Mouse (Mus musculus): ENCODE data around the gene Hgfac. TPM values are rescaled to one million over a fixed set of nuclear protein-coding genes. Genes with fewer than 3 reads are reported as not detected.

Gene Hgfac
- polyA plus RNA-seq, 1 experiment: 0.13 TPM

GRCm38 (mm10) chr5:35024975-35025374, 16.3 kb upstream of the Hgfac start:
- no peaks in the 10 kb centered on the region for H3K27me3 ChIP-seq (ENCODE audit: control insufficient read depth, insufficient read depth, low read length)
- DNase-seq: peak; percentile 27 to 43
- 28% methylated on average over 2 of the region's 2 CpGs for WGBS
- no peak overlapping the region for H3K4me3 ChIP-seq (replicated peaks; ENCODE audit: insufficient read depth, low read depth, low read length)
- no peaks in the 10 kb centered on the region for H3K4me1 ChIP-seq (ENCODE audit: control insufficient read depth, insufficient read depth, low read length)
- no peak overlapping the region for H3K27ac ChIP-seq (ENCODE audit: insufficient read depth, low read length)
- TF ChIP-seq CTCF (IDR thresholded peaks at IDR 0.05; ENCODE audit: borderline replicate concordance, insufficient read depth, low read depth, low read length): peak; percentile 64
- no peak for TF ChIP-seq POLR2A (IDR thresholded peaks at IDR 0.05; ENCODE audit: borderline replicate concordance, insufficient read depth, low read length)

DNA sequence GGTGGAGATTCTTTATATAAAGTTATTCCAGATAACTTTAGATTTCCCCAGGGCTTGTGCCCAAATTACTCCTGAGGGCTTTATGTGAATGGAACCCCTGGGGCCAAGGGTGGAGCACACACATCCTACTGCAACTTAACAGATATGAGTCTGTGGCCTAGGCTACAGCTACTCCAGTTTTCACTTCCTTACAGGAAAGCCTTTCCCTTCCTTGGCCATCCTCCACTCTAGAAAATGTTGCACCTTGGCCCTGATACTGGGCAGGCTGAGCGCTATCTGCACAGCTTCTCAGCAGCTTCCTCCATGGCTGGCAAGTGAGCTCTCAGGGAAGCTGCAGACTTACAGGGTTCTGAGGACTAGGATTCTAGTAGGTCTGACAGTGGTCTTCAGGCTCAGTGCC, 12.0 kb upstream of the Hgfac start:
- DNase-seq: no peak
- Histone ChIP-seq H3K27ac (ENCODE audit: insufficient read depth, low read length) (no peak overlapping the region), H3K27me3 (ENCODE audit: control insufficient read depth, insufficient read depth, low read length) (no peaks in the 10 kb centered on the region), H3K4me3 (replicated peaks; ENCODE audit: insufficient read depth, low read depth, low read length) (no peak overlapping the region), H3K4me1 (ENCODE audit: control insufficient read depth, insufficient read depth, low read length) (no peaks in the 10 kb centered on the region)
- no peak for TF ChIP-seq POLR2A (IDR thresholded peaks at IDR 0.05; ENCODE audit: borderline replicate concordance, insufficient read depth, low read length)
- TF ChIP-seq CTCF (IDR thresholded peaks at IDR 0.05; ENCODE audit: borderline replicate concordance, insufficient read depth, low read depth, low read length): no peak
- whole genome bisulfite sequencing: 98% methylated on average over 1 of the region's 1 CpGs

- TF ChIP-seq POLR2A (IDR thresholded peaks at IDR 0.05; ENCODE audit: borderline replicate concordance, insufficient read depth, low read length) (no peak), CTCF (IDR thresholded peaks at IDR 0.05; ENCODE audit: borderline replicate concordance, insufficient read depth, low read depth, low read length) (no peak)
- no peaks in the 10 kb centered on the region for H3K4me1 ChIP-seq (ENCODE audit: control insufficient read depth, insufficient read depth, low read length)
- no peak overlapping the region for H3K27ac ChIP-seq (ENCODE audit: insufficient read depth, low read length)
- no peak overlapping the region for H3K4me3 ChIP-seq (replicated peaks; ENCODE audit: insufficient read depth, low read depth, low read length)
- no peaks in the 10 kb centered on the region for H3K27me3 ChIP-seq (ENCODE audit: control insufficient read depth, insufficient read depth, low read length)
- 86% methylated on average over 5 of the region's 5 CpGs for WGBS
- DNase-seq: no peak
Measured at GRCm38 (mm10) chr5:35029755-35030154, 11.6 kb upstream of the Hgfac start.

DNA sequence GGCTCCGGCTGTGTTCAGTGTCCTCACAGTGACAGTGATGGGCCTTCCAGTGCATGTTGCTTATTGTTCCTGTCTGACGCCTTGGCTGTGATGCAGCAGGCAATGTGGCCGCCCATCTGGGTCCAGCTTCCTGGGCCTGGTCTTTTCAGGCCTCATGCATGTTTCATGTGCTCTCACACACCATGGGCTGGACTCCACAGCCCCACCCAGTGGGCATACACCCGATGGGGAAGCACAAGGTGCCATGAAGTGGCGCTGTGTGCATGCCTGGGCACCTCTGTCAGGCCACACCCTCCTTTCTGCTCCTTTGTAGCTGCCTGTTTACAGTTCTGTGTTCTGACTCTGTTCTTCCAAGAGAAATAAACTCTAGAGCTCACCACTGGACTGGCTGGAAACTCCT, 8.2 kb upstream of the Hgfac start:
- Histone ChIP-seq H3K27ac (ENCODE audit: insufficient read depth, low read length) (no peak overlapping the region), H3K4me1 (ENCODE audit: control insufficient read depth, insufficient read depth, low read length) (no peaks in the 10 kb centered on the region), H3K27me3 (ENCODE audit: control insufficient read depth, insufficient read depth, low read length) (no peaks in the 10 kb centered on the region), H3K4me3 (replicated peaks; ENCODE audit: insufficient read depth, low read depth, low read length) (no peak overlapping the region)
- WGBS: 62% methylated on average over 5 of the region's 5 CpGs
- DNase-seq: no peak
- TF ChIP-seq POLR2A (IDR thresholded peaks at IDR 0.05; ENCODE audit: borderline replicate concordance, insufficient read depth, low read length): no peak
- 0 out of 2 replicates have a peak, but pooled peaks have one; percentile 8 for TF ChIP-seq CTCF (IDR thresholded peaks at IDR 0.05; ENCODE audit: borderline replicate concordance, insufficient read depth, low read depth, low read length)

DNA sequence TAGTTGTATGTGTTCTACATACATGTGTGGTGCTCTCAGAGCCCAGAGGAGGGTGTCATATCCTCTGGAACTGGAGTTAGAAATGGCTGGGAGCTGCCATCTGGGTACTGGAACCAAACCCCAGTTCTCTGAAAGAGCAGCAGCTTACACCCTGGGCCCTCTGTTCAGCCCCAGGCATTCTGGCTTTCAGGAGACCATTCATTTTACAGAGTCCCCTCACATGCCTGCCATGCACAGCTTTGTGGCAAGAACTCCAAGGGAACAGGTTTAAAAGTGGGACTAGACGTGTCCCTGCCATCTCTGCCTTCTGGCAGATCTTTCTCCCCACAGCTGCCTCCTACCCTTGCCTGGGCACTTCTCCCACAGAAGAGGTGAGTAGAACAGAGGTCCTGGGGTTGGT, 7.7 kb upstream of the Hgfac start:
- Histone ChIP-seq H3K4me1 (ENCODE audit: control insufficient read depth, insufficient read depth, low read length) (no peaks in the 10 kb centered on the region), H3K4me3 (replicated peaks; ENCODE audit: insufficient read depth, low read depth, low read length) (no peak overlapping the region), H3K27ac (ENCODE audit: insufficient read depth, low read length) (no peak overlapping the region), H3K27me3 (ENCODE audit: control insufficient read depth, insufficient read depth, low read length) (no peaks in the 10 kb centered on the region)
- 48% methylated on average over 1 of the region's 1 CpGs for WGBS
- DNase-seq: no peak
- TF ChIP-seq CTCF (IDR thresholded peaks at IDR 0.05; ENCODE audit: borderline replicate concordance, insufficient read depth, low read depth, low read length) (no peak), POLR2A (IDR thresholded peaks at IDR 0.05; ENCODE audit: borderline replicate concordance, insufficient read depth, low read length) (no peak)

GRCm38 (mm10) chr5:35035141-35035540, 6.2 kb upstream of the Hgfac start:
- Histone ChIP-seq H3K4me1 (ENCODE audit: control insufficient read depth, insufficient read depth, low read length) (no peaks in the 10 kb centered on the region), H3K4me3 (replicated peaks; ENCODE audit: insufficient read depth, low read depth, low read length) (no peak overlapping the region), H3K27me3 (ENCODE audit: control insufficient read depth, insufficient read depth, low read length) (no peaks in the 10 kb centered on the region), H3K27ac (ENCODE audit: insufficient read depth, low read length) (no peak overlapping the region)
- no peak for TF ChIP-seq POLR2A (IDR thresholded peaks at IDR 0.05; ENCODE audit: borderline replicate concordance, insufficient read depth, low read length)
- no peak for TF ChIP-seq CTCF (IDR thresholded peaks at IDR 0.05; ENCODE audit: borderline replicate concordance, insufficient read depth, low read depth, low read length)
- DNase-seq: no peak
- 87% methylated on average over 5 of the region's 5 CpGs for WGBS

GRCm38 (mm10) chr5:35035795-35036194, 5.5 kb upstream of the Hgfac start:
- no peak overlapping the region for H3K27ac ChIP-seq (ENCODE audit: insufficient read depth, low read length)
- H3K4me1 ChIP-seq (ENCODE audit: control insufficient read depth, insufficient read depth, low read length): no peaks in the 10 kb centered on the region
- DNase-seq: no peak
- H3K27me3 ChIP-seq (ENCODE audit: control insufficient read depth, insufficient read depth, low read length): no peaks in the 10 kb centered on the region
- whole genome bisulfite sequencing: 86% methylated on average over 4 of the region's 4 CpGs
- no peak for TF ChIP-seq CTCF (IDR thresholded peaks at IDR 0.05; ENCODE audit: borderline replicate concordance, insufficient read depth, low read depth, low read length)
- no peak overlapping the region for H3K4me3 ChIP-seq (replicated peaks; ENCODE audit: insufficient read depth, low read depth, low read length)

DNA sequence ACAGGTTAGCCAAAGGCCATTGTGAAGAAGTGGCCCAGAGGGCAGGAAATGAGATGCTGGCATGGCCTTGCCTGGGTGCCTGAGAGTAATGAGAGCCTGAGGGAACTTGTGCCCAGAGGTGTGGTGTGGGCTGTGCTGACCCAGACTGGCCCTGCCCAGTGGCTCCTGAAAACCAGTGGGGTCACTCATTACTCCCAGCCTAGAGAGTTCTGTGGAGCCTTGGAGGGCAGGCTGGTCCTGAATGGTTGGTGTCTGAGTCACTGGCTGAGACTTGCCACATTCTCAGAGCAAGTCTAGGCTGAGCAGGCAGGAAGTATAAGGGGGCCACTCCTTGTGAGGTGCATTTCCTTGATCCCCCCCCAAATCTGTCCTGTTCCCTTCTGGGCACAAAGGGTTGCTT, 3.9 kb upstream of the Hgfac start:
- no peak for DNase-seq
- Histone ChIP-seq H3K27me3 (ENCODE audit: control insufficient read depth, insufficient read depth, low read length) (no peaks in the 10 kb centered on the region), H3K27ac (ENCODE audit: insufficient read depth, low read length) (no peak overlapping the region), H3K4me1 (ENCODE audit: control insufficient read depth, insufficient read depth, low read length) (no peaks in the 10 kb centered on the region), H3K4me3 (replicated peaks; ENCODE audit: insufficient read depth, low read depth, low read length) (no peak overlapping the region)
- TF ChIP-seq CTCF (IDR thresholded peaks at IDR 0.05; ENCODE audit: borderline replicate concordance, insufficient read depth, low read depth, low read length): no peak
- TF ChIP-seq POLR2A (IDR thresholded peaks at IDR 0.05; ENCODE audit: borderline replicate concordance, insufficient read depth, low read length): no peak
